Mouse (Mus musculus) adrenal gland, postnatal 4 days (tissue): ENCODE measurements around the gene Tcp11l1. TPM values are rescaled to one million over a fixed set of nuclear protein-coding genes. Genes with fewer than 3 reads are reported as not detected.

ENCODE experiments used
- DNase-seq, 2 experiments: peaks; one replicate each; pipeline ENCODE4 v3.0.0; 2021 to 2022; ENCODE audit warnings: low spot score in 2 of 2, mixed read lengths in 2 of 2
- long read RNA-seq, 2 experiments: library from polyadenylated mRNA; stranded (forward); transcript quantifications; one replicate each; pipeline ENCODE4 v2.0.0; 2021
- total RNA-seq, 2 experiments: library from RNA; stranded (reverse); gene quantifications; 2 replicates each; pipeline ENCODE4 v1.2.3; 2021

Gene Tcp11l1
- 10 to 100 TPM; 15.5 to 19.3 TPM for total RNA-seq
- long read RNA-seq, experiment 1, transcript Tcp11l1-206 (3 exons, 630 nt): major isoform, 18 of 21 reads
- long read RNA-seq, experiment 1, partial matches to known transcripts: 1 of 21 reads
- long read RNA-seq, experiment 1, other reads (novel, unspliced or antisense): 2 of 21 reads
- long read RNA-seq, experiment 2, transcript Tcp11l1-206 (3 exons, 630 nt): major isoform, 12 of 19 reads
- long read RNA-seq, experiment 2, partial matches to known transcripts: 4 of 19 reads
- long read RNA-seq, experiment 2, other reads (novel, unspliced or antisense): 3 of 19 reads

- DNase-seq: peak; percentile 40 to 55
Observed at GRCm38 (mm10) chr2:104711585-104712485, at the start of gene Tcp11l1. TSS of gene Tcp11l1 (minus strand) at chr2:104712169.

GRCm38 (mm10) chr2:104750611-104751010 is 38.6 kb upstream of the Tcp11l1 start:
- no peak for DNase-seq

DNA sequence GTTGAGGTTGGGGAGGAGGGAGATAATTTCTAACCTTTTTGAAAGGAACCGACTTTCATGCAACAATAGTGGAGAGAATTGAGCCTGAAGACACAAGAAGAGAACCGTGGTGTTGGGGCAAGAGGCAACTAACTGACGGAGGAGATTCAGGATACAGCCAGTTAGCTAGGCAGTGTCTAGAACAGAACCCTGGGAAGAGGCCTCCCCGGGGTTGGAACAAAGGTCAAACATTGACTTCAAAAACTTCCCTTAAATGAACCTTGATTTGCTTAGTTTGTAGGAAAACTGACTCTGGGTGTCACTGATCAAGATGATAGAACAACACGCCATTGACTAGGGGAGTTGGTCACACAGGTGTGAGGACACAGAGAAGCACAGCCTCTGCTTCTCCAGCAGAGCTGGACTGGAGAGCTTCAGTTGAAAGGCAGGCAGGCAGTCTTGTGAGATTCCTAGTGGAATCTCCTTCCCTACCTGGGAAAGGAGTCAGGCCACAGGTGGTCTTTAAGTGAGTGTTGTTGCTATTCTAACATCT is 36.7 kb upstream of the Tcp11l1 start:
- no peak for DNase-seq

- no peak for DNase-seq
Observed at GRCm38 (mm10) chr2:104746251-104746650, 34.3 kb upstream of the Tcp11l1 start.

DNA sequence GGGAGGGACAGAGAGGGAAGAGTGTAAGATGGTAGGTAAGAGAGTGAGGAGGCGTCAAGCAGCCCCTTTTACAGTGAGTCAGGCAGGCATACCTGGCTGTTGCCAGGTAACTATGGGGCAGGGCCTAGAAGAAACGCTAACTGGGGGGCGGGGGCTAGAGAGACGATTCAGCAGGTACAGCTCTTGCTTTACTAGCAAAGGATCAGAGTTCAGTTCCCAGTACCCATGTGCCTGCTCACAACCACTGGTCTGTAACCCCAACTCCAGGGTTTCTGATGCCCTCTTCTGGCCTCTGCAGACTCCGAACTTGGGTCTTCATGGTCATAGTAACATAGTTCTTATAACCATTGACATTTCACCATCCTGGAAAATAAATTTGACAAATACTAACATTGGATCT is 32.0 kb upstream of the Tcp11l1 start:
- no peak for DNase-seq

DNA sequence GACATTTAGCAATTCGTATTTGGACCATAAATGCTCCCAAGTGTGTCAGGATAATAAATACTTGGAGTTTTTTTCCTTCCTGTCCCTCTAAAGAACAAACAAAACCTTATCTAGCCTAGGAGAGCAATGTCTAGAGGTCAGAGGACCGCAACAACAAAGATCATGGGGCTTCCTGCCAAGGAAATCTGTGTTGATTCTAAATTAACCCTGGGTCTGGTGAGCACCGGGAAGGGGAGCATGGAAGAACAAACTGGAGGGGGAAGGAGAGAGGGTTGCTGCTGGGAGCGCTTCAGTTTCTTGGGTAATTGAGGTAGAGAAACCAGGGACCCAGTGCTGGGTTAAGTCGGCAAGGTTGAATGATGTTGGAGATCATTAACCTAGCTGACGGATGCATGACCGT is 31.2 kb upstream of the Tcp11l1 start:
- DNase-seq: no peak

- DNase-seq: peak; percentile 79 to 81
Observed at GRCm38 (mm10) chr2:104742741-104743064, 30.7 kb upstream of the Tcp11l1 start, which contains the start of gene Depdc7. TSS of gene Depdc7 (minus strand) at chr2:104742878.

GRCm38 (mm10) chr2:104741896-104742740 is 30.1 kb upstream of the Tcp11l1 start:
- DNase-seq: no peak

- no peak for DNase-seq
Observed at GRCm38 (mm10) chr2:104741015-104741758, 29.2 kb upstream of the Tcp11l1 start.

DNA sequence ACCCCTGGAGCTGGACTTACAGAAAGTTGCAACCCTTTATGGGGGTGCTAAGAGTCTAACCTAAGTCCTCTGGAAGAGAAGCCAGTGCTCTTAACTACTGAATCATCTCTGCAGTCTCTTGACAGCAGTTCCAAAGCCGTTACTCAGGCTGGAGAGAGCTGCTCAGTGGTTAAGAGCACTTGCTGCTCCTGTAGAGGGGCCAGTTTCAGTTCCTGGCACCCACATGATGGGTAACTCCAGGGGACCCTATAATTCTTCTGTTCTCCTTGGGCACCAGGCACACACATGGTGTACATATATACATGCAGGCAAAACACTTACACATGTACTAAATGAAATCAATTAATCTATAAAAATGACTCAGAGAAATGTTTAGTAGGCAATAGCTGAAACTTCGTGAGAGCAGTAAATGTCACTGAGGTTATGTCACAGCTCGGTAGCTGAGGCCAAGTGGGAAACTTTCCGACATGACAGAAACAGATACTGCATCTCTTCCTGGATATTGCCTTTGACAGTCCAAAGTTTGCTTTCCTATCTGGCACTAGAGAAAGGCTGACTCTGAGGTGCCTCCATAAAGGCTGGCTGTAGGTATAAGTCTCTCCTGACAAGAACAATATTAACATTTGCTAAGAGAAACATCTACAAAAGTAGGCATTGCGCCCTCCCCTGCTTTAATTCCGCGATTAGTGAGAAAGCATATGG is 28.4 kb upstream of the Tcp11l1 start:
- DNase-seq: no peak

GRCm38 (mm10) chr2:104739691-104740090 is 27.7 kb upstream of the Tcp11l1 start:
- DNase-seq: no peak

DNA sequence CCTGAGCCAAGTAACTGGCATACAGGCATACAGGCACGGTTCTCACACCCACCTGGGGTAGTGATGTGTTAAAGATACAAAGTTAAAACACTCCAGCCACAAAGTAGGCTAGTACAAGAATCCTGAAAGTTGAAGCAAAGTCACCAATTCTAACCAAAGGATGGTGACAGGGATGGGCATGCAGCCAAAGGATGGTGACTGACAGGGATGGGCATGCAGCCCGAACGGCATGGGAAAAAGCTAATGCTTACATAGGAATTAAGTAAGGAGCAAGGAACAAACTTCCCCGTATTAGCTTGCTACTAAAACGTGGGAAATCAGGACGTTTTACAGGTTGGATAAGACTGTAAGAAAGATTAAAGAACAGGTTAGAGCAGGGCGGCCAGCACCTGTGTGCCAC is 24.3 kb upstream of the Tcp11l1 start:
- DNase-seq: no peak

GRCm38 (mm10) chr2:104732562-104733256 is 20.7 kb upstream of the Tcp11l1 start:
- no peak for DNase-seq

DNA sequence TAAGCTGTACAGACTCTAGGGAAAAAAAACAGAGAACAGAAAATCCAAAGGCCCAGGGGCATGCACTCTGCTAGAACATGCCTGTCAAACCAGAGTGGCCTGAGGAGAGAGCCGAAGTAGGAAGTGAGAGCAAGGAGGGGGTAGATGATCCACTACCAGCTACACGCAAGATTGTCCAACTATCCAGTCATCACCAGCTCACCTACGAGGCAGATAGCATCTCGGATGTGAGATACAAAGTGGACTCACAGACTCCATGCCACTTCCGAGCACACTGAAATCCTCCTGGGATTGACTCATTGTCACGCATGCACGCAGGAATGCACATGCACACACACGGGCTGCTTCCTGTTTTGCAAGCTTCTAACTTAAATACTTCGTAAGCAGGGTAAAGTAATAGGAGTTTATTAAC is 20.1 kb upstream of the Tcp11l1 start:
- DNase-seq: no peak

GRCm38 (mm10) chr2:104727369-104727768 is 15.4 kb upstream of the Tcp11l1 start:
- no peak for DNase-seq

- DNase-seq: no peak
Observed at GRCm38 (mm10) chr2:104722021-104722420, 10.1 kb upstream of the Tcp11l1 start.

- DNase-seq: no peak
Observed at GRCm38 (mm10) chr2:104717827-104718226, 5.9 kb upstream of the Tcp11l1 start.

DNA sequence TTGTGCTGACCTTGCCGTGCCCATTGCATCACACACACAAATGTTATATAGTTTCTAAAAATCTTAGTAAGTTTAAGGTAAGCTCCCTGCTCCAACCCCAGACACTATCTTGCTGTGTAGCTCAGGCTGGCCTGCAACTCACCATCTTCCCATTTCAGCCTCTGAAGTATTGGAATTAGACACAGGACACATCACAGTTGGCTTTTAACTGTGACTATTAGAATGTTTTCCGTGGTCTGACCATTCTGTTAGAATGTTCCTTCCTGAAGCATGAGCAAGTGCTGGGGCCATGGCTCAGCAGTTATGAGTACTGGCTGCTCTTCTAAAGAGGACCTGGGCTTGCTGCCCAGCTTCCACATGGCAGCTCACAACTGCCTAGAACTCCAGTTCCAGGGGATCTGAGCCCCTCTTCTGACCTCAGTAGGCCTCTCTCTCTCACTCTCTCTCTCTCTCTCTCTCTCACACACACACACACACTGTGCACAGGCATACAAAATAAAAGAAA is 5.3 kb upstream of the Tcp11l1 start:
- no peak for DNase-seq

GRCm38 (mm10) chr2:104716279-104716678 is 4.3 kb upstream of the Tcp11l1 start, which contains the start of gene Pin1rt1:
TSS of gene Pin1rt1 (minus strand) at chr2:104716379.
- no peak for DNase-seq
